In genomic region chr10:75763682-75764518, GRCm38 (mm10) we compare ENCODE assay signal across 8 mouse cellular contexts. TPM values are rescaled to one million over a fixed set of nuclear protein-coding genes. Genes with fewer than 3 reads are reported as not detected.
A peak's percentile ranks its signal among the peaks of the same experiment; 100 is the strongest.
DNase-seq lines count a peak whose midpoint lies in the region; ATAC-seq lines count a peak whose summit lies in the region.

Gene Cabin1, minus strand, starts transcription at chr10:75764341.

- H3K4me2 ChIP-seq in kidney, embryonic 15.5 days = peak within 1 kb of the TSS; percentile 86

- no peaks in the 10 kb centered on the region for H3K9me3 ChIP-seq in heart, embryonic 10.5 days
- 0 out of 2 replicates have a peak, but pooled peaks cover 2% of the 10 kb centered on the region for H3K9me3 ChIP-seq in kidney, embryonic 15.5 days (replicated peaks)

- H3K36me3 ChIP-seq in heart, embryonic 10.5 days = peaks cover 23% of the 10 kb centered on the region
- peaks cover 23% of the 10 kb centered on the region for H3K36me3 ChIP-seq in kidney, embryonic 15.5 days

- H3K27me3 ChIP-seq in heart, embryonic 10.5 days (ENCODE audit: insufficient read depth, poor library complexity, severe bottlenecking) = no peaks in the 10 kb centered on the region
- no peaks in the 10 kb centered on the region for H3K27me3 ChIP-seq in kidney, embryonic 15.5 days

- peak within 1 kb of the TSS; percentile 94 for H3K4me3 ChIP-seq in heart, embryonic 10.5 days
- H3K4me3 ChIP-seq in kidney, embryonic 15.5 days (replicated peaks) = peak within 1 kb of the TSS; percentile 93

- peak within 1 kb of the TSS; percentile 71 for H3K9ac ChIP-seq in kidney, embryonic 15.5 days

- WGBS in heart, embryonic 10.5 days = under 1% methylated on average over 61 of the region's 61 CpGs
- WGBS in kidney, embryonic 15.5 days = under 1% methylated on average over 61 of the region's 61 CpGs

- DNase-seq in B cell, adult 2 months = peak; percentile 97
- DNase-seq in brain, adult 2 months (ENCODE audit: low read depth, low spot score) = peak; percentile 100
- DNase-seq in heart, embryonic 10.5 days (ENCODE audit: low spot score) = peak; percentile 99
- peak; percentile 97 for DNase-seq in liver
- DNase-seq in spleen, postnatal 4 days (ENCODE audit: low spot score in 2 of 2) = peak; percentile 95 to 96

- ATAC-seq in erythroblast, adult 5-6 weeks (replicated peaks; ENCODE audit: low FRiP score, poor library complexity, severe bottlenecking) = peak; percentile 89
- peak; percentile 97 for ATAC-seq in kidney, embryonic 15.5 days (replicated peaks; ENCODE audit: low FRiP score)
- ATAC-seq in monocyte, adult 5-6 weeks (replicated peaks; ENCODE audit: insufficient number of reproducible peaks, low FRiP score, low TSS enrichment, poor library complexity, severe bottlenecking) = peak; percentile 99

- peaks cover 14% of the 10 kb centered on the region; the same call in 1 of the 2 replicates for H3K4me1 ChIP-seq in heart, embryonic 10.5 days
- H3K4me1 ChIP-seq in kidney, embryonic 15.5 days = peaks cover 14% of the 10 kb centered on the region

- peak within 1 kb of the TSS; percentile 91 for H3K27ac ChIP-seq in heart, embryonic 10.5 days
- peak within 1 kb of the TSS; percentile 72 for H3K27ac ChIP-seq in kidney, embryonic 15.5 days

RNA-seq across cellular contexts. Expression of gene Cabin1, which starts in this region (rescaled TPM):
- 133 and 187 TPM in 2 replicates for total RNA-seq in erythroblast, adult 5-6 weeks (2015; ENCODE audit: low replicate concordance)
- 246 and 264 TPM in 2 replicates for total RNA-seq in erythroblast, adult 5-6 weeks (2017; ENCODE audit: low replicate concordance)
- 20.0 and 24.0 TPM in 2 replicates for polyA plus RNA-seq in heart, embryonic 10.5 days (2016; fragmentation: Nextera tagmentation; extraction: Ambion mirVana)
- 35.1 and 37.8 TPM in 2 replicates for polyA plus RNA-seq in kidney, embryonic 15.5 days (2015; fragmentation: Nextera tagmentation; extraction: Ambion mirVana)
- total RNA-seq in monocyte, adult 5-6 weeks (2017) = 29.4 to 38.1 TPM (median 35.0 TPM) in 3 replicates

Comparison
In these comparisons a context has a peak if more than half of its experiments do, and no peak if none do; other contexts are left out.
1. Peak in every context shown above with its lines: DNase-seq, ATAC-seq, H3K4me3 ChIP-seq and H3K27ac ChIP-seq.